Mouse (Mus musculus) CH12F3 (cell line): Measurements from ENCODE around the gene N4bp2.

Experiments
- in situ Hi-C: fragments of 300-500 bp; cut with MboI; formaldehyde crosslinking; loops from 2 replicates; pipeline ENCODE4 v1.14.3; 2020; ENCODE audit warnings: low sequenced_read_pairs

Gene N4bp2

DNA sequence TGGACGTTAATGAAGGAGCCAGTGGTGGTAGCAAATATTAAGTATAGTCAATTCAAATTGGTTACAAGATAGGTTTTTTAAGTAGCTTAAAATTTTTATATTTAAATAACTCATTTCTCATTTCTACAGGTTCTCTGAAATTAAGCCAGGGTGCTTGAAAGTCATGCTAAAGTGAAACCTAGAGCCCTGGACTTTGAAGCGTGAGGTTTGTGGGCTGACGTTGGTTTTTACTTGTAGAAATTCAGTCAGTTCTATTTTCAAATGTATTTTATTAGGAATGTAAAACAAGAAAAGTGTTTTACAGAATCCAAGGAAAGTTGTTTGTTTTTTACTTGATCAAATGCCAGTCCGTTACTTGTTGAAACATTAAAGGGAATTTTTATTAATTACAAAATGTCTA, 63.2 kb downstream of the N4bp2 start:
- in situ Hi-C loops, result loop anchor here (25.0 kb wide), 1 partner anchor 111 kb away; the partner anchor contains the start of gene Chrna9

DNA sequence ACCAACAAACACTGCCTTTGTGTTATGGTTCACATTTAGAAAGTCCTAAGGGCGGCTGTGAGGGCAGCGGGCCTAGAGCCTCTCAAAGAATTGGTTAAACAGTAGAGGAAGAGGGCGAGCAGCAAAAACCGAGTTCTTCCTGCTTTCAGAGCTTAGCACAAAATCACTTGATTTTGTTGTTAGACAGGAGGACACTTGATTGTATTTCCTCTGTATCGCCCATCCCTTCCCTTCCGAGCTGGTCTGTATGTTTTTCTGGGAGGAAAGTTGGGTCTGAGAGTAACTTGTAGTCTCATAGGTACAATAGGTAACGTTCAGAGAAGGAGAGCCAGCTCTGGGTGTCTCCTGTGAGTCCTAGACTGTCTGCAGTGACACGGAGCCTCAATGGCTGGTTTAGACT, 63.8 kb downstream of the N4bp2 start:
- in situ Hi-C loops, result loop anchor here (25.0 kb wide), 1 partner anchor 110 kb away; the partner anchor contains the start of gene Chrna9

DNA sequence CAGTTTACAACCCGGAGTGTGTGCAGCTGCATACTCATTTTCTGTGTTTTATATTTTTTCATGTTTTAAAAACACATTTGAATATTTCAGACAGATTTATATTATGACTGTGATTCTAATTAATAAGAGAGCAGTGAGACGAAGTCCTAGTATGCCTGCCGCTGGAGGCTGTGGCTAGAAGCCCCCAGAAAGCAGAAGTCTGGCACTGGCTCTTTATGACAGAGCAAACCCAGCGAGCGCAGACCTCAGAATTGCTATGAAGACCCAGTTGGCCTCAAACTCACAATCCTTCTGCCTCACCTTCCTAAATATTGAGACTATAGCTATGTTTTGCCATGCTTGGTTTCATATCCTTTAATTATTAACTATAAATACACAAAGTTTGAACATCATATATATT, 64.9 kb downstream of the N4bp2 start:
- in situ Hi-C loops, result loop anchor here (25.0 kb wide), 1 partner anchor 109 kb away; the partner anchor contains the start of gene Chrna9

DNA sequence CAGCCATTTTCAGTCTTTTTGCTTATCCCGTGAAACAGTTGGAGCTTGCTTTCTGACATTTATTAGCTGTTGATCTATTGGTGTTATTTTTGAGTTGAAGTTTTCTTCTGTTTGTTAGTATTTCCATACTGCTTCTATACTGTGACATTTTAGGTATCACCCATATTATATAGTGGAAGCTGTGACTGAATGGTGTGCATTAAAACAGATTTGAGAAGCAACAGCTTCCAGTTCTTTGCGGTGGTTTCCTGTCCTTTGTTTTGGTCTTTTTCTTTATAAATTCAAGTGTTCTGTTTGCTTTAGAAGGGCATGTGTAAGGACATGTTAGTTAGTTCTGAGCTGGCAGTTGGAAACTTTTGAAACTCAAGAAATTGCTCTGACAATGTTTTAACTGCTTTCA, 65.7 kb downstream of the N4bp2 start:
- in situ Hi-C loops, result loop anchor here (25.0 kb wide), 1 partner anchor 108 kb away; the partner anchor contains the start of gene Chrna9

DNA sequence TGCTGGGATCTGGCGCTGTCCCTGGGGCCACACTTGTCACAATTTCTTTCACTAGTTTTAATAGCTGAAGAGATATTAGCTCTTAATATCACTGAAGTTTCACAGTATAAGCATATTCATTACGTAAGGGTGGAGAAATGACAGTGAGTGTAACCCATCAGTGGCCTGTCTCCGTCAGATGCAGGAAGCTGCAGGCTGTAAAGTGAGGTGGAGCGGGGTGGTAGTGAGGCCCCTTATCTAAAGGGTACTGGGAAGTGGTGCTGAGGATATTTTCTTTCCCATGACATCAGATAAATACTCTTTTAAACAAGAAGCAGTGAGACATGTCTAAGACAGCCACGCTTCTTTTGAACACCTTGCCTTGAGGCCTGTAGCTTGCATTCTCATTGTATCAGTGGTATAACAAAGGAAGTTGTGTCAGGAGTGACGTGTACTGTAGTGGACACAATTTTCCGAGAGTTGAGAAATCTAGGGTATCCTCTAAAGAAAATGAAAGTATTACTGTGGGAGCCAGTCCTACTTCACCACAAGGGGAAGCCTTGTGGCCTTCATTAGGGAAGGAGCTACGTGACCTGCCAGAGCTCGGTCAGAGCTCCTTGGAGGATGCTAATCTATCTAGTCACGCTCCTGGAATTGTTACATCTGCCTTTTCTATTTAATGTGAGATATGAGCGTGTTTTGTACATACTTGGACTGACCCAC, 68.7 kb downstream of the N4bp2 start:
- in situ Hi-C loops, result loop anchor here (25.0 kb wide), 1 partner anchor 105 kb away; the partner anchor contains the start of gene Chrna9

DNA sequence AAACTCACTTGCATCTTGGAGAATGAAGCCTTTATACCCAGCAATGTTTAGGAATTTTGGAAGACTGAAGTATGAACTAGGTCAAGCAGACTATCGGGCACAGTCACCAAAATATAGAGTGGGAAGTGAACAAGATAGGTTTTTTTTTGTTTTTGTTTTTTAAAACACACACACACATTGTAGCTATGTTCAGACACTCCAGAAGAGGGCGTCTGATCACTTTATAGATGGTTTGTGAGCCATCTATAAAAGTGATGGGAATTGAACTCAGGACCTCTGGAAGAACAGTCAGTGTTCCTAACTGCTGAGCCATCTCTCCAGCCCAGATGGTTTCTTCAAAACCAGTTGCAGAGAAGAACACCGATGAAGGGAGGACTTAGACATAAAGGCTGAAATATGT, 69.8 kb downstream of the N4bp2 start:
- in situ Hi-C loops, result loop anchor here (25.0 kb wide), 1 partner anchor 104 kb away; the partner anchor contains the start of gene Chrna9

DNA sequence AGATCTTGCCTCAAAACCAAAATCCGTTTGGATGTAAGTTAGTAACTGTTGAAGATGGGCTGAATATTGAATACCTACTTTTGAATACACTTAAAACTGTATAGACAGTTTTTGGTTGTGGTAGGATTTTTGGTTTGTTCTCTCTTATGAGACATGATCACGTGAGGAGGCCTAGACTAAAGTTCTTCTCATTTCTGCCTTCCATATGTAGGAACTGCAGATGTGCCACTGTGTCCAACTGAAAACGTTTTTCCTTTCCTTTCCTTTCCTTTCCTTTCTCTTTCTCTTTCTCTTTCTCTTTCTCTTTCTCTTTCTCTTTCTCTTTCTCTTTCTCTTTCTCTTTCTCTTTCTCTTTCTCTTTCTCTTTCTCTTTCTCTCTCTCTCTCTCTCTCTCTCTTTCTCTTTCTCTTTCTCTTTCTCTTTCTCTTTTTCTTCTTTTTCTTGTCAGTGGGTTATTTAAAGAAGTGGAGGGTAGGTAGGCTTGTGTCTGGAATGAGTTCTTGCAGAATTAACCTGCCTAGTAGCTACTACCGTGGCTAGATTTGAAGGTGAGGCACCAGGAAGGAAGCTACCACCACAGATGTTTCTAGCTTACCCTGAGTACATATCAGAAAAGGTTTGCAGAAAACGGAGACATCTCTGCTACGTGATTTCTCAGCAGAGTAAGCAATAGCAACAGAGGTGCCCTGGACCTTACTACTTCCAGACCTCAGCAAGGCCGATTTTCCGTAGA, 70.6 kb downstream of the N4bp2 start:
- in situ Hi-C loops, result loop anchor here (25.0 kb wide), 1 partner anchor 103 kb away; the partner anchor contains the start of gene Chrna9

DNA sequence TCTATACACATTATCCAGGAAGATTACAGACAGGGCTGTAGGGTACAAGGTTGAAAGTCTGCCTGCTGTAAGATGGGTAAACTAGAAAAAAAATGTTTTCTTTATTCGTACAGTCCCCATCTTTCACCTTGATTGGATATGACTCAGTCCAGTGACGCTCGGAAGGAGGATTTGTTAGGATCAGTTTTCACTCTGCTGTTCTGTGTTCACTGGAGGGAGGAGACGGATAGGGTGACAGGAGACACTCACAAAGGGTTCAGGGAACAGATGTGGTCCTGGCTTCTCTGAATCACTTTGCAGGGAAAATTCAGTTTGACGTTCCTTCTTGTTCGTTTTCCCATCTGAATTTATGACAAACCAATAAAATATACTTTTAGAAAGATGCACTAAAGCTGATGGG, 74.7 kb downstream of the N4bp2 start:
- in situ Hi-C loops, result loop anchor here (25.0 kb wide), 1 partner anchor 99 kb away; the partner anchor contains the start of gene Chrna9

DNA sequence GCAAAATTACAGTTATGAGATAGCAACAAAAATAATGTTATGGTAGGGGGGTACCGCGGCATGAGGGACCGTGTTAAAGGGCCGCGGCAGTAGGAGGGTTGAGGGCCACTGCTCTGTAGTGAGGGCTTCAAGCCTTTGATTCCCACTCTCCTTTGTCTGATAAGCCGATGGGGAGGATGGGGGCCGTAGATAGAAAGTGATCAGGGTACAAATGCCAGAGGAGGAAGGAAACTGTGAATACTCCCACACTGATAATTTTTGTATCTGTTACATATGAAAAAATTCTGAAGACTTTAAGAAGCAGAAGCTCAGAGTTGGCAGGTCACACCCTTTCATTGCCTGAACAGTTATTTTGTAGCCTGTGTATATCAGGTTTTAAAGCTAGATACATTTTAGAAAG, 79.6 kb downstream of the N4bp2 start:
- in situ Hi-C loops, result loop anchor here (25.0 kb wide), 1 partner anchor 94 kb away; the partner anchor contains the start of gene Chrna9

DNA sequence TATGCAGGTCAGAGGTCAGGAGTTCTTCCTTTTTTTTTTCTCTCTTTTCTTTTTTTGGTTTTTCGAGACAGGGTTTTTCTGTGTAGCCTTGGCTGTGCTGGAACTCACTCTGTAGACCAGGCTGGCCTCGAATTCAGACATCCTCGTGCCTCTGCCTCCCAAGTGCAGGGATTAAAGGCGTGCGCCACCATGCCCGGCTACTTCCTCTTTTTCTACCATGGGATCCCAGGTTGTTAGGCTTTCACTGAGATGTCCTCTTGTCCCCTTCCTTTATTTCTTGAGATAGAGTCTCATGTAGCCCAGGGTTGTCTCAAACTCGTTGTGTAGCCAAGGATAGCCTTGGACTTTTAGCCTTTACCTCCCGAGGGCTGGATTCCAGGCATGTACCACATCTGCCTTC, 83.2 kb downstream of the N4bp2 start:
- in situ Hi-C loops, result loop anchor here (25.0 kb wide), 1 partner anchor 91 kb away; the partner anchor contains the start of gene Chrna9

DNA sequence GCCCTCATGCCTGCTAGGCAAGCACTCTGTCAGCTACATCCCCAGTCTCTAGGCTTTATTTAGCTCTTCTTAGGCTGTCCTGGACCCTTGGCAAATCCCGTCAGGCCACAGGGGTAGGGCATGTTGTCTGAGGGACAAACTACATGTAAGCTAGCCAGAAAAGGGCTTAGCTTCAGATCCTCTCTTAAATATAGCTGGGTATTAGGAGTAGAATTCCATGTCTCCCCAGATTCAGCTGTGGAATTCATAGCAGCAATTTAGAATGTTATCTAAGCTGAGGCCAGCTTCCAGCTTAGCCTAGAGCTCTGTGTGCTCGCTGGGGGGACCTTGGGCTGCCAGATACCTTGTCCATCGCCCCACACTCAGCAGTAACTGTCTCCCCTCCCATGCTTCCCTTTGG, 83.6 kb downstream of the N4bp2 start:
- in situ Hi-C loops, result loop anchor here (25.0 kb wide), 1 partner anchor 90 kb away; the partner anchor contains the start of gene Chrna9

DNA sequence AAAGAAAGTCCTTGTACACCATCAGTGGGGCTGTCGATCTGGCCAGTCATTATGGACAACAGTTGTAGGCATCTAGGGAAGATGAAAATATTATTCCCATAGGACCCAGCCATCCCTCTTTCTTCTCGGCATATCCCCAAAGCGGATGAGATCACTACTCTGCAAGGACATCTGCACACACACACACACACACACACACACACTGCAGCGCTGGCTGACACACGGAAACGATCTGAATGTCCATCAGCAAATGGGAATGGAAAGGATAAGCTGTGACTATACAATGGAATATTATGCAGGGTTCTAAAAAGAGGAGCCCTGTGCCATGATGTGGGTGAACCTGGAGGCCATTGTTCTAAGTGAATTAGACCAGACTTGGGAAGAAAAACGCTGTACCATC, 84.3 kb downstream of the N4bp2 start:
- in situ Hi-C loops, result loop anchor here (25.0 kb wide), 1 partner anchor 90 kb away; the partner anchor contains the start of gene Chrna9

DNA sequence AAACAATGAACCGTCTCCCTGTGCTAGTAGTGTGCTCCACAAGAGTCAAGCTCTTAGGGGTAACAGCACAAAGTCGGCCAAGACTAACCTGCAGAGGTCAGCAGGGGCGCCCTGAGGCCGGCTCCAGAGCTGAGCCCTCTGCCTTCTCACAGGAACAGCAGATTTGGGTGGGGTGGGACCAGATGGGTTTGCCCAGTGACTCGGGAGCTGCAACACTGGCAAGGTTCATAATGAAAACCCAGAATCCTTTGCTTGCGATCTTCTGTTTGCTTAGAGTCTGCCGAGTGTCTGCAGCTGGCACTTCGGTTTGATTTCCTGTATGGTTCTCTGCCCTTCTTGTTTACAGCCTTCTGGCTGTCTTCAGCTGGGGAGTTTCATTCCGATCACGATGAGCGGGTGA, 87.4 kb downstream of the N4bp2 start:
- in situ Hi-C loops, result no loop called here

DNA sequence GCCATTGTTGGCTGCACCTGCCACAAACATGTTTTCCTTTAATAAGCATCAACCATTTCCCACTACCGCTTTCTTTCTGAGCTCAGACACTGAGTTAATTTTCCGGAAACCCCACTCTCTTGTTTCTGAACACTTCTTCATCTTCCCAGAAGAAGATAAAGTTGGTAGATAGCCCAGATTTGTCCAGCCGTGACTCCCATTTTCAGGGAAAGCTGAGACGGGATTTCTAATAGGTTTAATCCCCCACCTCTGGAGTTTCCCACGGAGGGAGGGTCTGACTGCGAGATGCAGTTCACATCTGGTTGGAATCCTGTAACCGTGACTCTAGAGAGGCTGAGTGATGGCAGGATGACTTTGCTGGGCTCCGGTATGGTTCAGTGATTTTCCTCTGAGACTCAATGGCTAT, 91.5 kb downstream of the N4bp2 start:
- in situ Hi-C loops, result no loop called here

DNA sequence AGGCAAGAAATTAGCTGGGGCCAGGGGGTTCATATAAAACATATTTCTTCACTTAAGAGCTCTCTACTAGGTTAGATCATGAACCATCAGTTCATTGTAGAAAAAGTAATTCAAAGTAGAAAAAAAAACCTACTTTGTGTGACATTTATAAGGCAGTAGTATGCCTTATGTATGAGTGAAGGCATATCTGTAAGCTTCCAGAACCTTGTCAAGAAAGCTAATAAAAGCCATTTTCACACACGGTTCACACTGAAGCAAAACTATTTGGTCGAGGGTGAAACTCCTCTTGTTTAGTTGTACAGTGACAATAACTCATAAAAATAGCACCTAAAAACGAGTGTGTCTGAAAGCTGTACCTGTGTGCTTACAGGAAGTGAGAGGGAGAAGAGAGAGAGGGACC, 92.2 kb downstream of the N4bp2 start:
- in situ Hi-C loops, result no loop called here

DNA sequence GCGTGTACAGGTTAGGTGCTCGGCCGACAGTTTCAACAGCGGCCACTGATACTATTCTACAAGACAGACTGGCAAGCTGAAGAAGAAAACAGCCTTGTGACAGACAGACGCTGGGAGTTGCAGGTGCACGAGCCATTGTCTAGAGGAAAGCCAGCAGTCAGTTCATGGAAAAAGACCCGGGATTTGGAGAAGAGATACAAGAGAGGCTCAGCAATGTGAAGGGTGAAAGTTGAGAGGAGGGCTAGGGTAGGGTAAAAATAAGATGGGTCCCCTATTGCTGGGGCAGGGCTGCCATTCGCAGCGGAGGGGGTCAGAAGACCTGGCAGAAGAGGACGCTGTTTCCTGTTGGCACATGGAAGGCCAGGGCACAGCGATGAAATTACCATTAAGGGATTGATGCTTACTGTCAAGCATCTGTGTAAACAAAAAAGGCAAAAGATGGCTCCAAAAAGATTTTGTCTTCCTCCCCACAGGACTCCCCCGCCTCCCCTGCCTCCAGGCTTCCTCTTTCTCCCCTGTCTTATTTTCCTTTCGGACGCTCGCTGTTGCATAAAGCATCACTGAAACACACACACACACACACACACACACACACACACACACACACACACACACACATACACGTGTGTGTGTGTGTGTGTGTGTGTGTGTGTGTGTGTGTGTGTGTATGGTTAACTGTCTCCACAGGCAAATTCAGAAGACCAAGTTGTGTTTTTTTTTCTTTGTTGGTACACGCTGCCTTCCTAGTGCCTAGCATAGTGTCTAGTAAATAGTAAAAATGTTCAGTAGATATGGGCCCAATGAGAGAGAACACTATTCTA, 93.5 kb downstream of the N4bp2 start:
- in situ Hi-C loops, result no loop called here

DNA sequence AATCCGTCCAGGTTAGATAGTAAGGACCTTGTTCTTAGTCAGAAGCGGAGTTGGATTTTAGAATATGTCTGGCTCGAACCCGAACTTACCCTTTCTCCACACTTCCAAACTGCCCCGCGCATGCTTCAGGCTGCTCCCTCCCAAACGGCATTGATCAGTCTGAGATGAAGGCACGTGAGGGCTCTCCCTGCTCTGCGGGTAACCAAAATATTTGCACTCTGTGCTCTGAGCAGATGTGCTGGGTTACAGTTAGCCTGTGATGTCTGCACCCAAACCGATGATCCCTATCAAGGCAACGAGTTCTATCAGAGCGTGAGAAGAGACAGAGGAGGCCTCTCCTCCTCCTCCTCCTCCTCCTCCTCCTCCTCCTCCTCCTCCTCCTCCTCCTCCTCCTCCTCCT, 94.6 kb downstream of the N4bp2 start:
- in situ Hi-C loops, result no loop called here

DNA sequence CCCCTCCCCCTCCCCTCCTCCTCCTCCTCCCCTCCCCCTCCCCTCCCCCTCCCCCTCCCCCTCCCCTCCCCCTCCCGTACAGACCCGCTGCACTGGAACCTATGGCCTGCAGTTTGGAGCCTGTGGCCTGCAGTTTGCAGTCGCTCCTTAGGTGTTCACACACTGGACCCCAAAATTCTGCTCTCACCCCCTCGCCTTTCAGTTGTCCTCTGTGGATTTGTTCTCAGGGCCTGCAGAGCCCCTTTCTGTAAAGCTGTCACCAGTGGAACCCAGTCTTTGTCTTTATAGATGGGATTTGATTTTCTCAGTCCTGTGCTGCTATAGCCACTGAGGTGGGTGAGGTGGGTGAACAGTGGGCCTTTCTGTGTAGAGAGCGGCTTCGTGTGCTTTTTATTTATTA, 95.0 kb downstream of the N4bp2 start:
- in situ Hi-C loops, result no loop called here

DNA sequence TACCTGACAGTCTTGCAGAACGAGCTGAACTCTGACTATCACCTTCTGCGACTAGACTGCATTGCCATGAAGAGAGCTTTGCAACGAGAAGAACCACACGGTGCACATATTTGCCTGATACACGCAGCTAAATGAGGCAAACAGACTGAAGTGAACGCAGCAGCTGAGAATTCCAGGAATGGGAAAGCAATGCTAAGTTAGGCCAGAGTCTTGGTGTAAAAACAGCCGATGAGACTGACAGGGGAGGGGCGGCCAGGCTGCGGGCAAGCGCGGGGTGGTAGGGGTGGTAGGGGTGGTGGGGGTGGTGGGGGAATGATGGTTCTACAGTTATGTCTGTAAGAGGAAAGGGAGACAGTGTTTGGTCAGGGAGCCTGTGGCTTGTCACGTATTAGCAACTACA, 95.6 kb downstream of the N4bp2 start:
- in situ Hi-C loops, result no loop called here

DNA sequence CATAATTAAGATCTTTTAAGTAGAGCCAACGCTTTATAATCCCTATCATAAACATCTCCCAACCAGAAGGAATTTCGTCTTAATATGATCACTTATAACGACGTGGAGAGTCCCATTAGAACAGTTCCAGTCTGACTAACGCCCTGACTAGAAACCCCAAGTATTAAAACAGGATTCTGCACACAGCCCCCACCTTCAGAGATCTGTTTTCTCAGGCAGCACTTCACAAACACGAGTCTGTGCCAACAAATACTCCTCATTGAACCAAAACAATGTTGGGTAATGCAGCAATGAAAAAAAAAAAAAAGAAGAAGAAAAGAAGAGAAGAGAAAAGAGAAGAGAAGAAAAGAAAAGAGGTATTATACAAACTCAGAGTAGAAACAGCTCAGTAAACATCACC, 96.1 kb downstream of the N4bp2 start:
- in situ Hi-C loops, result no loop called here
